Mouse (Mus musculus) lung, postnatal 0 days (tissue): Measurements from ENCODE around the gene Rph3a.

Experiments
- CTCF ChIP-seq: IDR thresholded peaks from 2 replicates; pipeline ENCODE4 v1.5.1; 2016; ENCODE audit warnings: antibody characterized with exemption, mild to moderate bottlenecking
- EP300 ChIP-seq: IDR thresholded peaks from 2 replicates; pipeline ENCODE4 v1.6.1; 2016; ENCODE audit warnings: antibody characterized with exemption, mild to moderate bottlenecking, control low read depth

GRCm38 (mm10) chr5:120966894-120967293 is 43.0 kb downstream of the Rph3a start:
- TF ChIP-seq EP300 (no peak), CTCF (no peak)
